13 mouse cellular contexts compared by ENCODE assay signal in the genomic region with DNA sequence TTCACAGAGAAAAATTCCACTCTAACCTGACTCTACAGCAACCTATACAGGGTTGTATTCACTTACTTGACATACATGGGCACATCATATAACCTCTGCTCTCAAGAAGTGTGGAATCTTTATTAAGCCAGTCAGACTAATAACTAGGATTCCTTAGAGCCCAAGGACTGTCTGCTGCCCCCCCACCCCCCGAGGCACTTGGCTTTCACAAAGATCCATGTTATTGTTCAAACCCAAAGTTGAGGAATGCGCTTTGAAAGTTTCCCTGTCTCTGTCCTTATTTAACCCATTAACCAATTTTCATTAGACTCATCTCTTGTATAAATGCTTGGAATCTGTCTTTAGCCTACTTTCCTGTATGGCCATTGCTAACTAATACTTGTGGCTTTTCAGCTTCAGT.
"Had no signal": no experiment of that assay in that cellular context is flagged by ENCODE, and none has a peak within 500 bp of the region (broad histone marks: within the 10 kb centered on the region; RNA-seq: fewer than 3 reads in every experiment).

No protein-coding gene starts in this region.

- DNase-seq: cerebellum, adult 8-10 months; cerebellum, adult 9-10 months; cerebellum, adult 9-11 months; cerebellum, postnatal 14 days; cerebellum, postnatal 36 days; embryo, embryonic 11 days; forebrain, postnatal 0 days; gastrocnemius, adult 2 months; gastrocnemius, postnatal 14 days; gastrocnemius, postnatal 36 days; heart, adult 11 months; heart, adult 18-20 months; heart, adult 2 months had no signal
